Mouse (Mus musculus): ENCODE measurements at regions not wholly inside any gene's neighbourhood (a gene's known extent, or its start where the extent isn't known, plus 50 kb on each side); places are given as distances from the start of the nearest gene placed in this dataset.
"Not testable (repeated sequence)": the region's sequence is repeated elsewhere in the genome, so short reads cannot be mapped to it uniquely, and the experiment has no call there.

DNA sequence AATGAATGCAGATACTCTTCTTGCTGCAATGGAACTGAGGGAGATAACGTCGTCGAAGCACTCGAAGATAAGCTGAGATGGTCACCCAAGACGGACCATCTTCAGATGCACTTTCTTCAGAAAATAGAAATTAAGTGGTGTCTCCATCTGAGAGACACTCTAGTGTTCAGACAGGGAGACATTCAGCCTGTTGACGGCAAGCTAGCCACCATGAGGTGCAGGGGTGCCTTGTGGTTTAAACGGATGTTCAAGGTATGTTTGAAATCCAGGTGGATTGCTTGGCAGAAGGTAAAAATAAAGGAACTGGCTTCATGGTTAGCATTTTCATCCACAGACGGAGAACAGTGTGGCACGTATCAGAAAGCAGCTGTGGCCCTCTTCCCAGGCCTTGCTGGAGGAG, 224.0 kb downstream of the Dact1 start:
- DNase-seq = no peak

DNA sequence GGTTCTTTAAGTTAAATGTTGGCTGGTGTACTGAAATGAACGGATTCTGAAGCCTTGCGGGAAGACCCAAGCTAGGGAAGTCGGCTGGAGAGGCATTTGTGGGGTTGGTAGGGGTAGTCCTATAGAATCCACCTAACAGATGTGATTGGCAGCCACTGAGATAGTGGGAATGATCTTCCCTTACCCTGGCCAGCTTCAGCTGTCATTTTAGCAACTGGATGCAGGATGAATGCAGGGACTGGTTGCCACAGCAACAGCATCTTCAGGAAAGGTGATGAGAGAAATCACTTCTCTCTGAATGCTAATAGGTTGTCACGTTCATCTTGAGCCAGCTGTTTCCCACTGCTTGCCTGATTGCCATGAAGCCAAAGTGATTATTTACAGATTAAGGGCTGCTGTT, 224.5 kb downstream of the Dact1 start:
- no peak for DNase-seq

DNA sequence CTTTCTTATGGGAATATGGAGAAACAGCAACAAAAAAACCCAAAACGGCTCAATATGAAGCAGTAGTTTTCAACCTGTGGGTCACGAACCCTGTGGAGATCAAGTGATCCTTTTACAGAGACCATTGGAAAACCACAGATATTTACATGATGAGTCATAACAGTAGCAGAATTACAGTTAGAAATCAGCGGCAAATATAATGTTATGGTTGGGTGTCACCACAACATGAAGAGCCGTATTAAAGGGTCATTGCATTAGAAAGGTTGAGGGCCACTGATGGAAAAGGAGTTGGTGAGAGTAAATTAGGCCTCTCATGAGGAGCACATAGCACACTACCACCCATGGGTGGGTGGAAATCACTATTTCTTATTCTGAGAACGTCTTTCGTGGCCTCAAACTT, 225.6 kb downstream of the Dact1 start:
- DNase-seq = no peak

DNA sequence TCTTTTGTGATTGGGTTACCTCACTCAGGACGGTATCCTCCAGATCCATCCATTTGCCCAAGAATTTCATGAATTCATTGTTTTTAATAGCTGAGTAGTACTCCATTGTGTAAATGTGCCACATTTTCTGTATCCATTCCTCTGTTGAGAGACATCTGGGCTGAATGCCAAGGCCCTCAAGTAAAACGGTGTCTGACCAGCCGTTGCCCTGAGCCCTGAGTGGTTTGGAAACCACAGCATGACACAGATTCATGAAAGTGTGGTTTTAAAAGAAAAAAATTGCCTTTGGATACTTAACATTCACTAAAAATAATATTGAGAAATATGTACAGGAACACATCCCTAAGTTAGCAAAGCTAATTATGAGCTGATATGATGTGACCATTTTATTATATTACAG, 226.1 kb downstream of the Dact1 start:
- DNase-seq = not testable (repeated sequence)

DNA sequence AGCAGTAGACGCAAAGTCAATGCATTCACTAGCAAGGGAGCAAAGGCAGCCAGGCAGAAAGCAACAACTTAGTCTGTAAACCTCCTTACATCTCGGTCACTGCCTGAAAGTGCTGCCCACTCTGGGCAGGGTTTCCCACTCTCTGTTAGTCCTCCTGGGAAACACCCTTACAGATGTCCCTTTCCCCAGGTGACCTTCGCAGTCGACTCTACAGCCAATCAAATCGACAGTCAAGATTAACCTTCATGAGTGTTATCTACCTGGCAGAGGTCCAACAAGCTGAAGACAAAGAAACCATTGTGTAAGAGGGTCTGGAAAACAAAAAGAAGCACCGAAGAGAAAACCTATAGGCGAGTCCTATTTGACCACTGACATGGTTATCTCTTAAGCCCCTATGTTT, 229.0 kb downstream of the Dact1 start:
- DNase-seq = no peak

DNA sequence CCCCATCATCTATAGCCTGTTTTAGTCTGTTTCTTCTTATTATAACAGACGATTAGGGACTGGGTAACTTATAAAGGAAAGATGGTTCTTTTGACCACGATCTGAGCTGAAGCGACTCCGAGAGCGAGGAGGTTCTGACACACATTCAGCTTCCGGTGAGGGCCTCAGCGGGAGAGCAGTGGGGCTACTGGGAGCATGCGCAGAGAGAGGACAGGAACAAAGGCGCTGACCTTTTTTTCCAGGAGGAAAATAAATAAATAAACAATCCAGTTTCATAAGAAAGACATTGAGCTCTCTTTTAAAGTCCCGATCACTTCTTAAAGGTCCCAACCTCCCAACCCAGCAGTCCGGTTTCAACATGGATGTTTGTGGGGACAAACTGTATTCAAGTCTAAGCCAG, 230.6 kb downstream of the Dact1 start:
- DNase-seq = no peak

DNA sequence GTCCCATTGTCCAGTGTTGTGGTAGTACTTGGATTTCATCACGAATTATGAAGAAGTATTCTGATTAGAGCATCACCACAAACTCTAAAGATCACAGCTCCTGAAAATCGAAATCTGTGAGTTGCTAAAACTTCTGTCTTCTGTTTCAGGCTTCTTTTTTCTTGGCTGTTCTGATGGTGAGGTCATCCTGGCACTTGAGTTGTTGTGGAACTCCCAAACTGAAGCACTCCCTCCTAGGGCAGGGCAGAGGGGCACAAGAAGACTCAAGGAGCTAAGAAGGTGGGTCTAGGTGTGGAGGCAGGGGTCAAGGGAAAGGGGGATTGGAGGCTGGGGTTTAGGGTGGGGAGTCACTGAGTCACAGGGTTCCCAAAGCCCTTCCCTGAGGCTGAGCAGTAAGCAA, 232.3 kb downstream of the Dact1 start:
- DNase-seq = no peak

DNA sequence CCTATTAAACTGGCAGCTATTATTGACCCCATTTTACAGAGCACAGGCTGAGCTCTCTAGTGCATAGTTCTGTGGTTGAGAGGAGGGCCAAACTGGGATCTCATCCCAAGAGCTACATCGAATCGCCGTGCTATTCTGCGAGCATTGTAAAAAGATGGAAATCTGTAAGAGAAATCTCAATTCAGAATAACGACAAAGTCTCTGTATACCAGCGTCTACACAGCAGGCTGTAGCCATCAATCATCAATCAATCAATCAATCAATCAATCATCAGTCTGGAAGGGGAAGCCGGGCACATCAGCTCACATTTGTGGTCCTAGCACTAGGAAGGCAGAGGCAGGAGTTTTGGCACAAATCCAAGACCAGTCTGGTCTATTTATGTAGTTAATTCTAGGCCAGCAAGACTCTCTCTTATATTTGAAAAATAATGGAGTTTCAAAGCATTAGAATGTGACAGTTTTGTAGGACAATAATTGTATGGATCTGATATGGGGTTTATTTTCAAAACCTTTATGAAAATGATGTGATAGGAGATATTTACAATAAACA, 234.0 kb downstream of the Dact1 start:
- no peak for DNase-seq

DNA sequence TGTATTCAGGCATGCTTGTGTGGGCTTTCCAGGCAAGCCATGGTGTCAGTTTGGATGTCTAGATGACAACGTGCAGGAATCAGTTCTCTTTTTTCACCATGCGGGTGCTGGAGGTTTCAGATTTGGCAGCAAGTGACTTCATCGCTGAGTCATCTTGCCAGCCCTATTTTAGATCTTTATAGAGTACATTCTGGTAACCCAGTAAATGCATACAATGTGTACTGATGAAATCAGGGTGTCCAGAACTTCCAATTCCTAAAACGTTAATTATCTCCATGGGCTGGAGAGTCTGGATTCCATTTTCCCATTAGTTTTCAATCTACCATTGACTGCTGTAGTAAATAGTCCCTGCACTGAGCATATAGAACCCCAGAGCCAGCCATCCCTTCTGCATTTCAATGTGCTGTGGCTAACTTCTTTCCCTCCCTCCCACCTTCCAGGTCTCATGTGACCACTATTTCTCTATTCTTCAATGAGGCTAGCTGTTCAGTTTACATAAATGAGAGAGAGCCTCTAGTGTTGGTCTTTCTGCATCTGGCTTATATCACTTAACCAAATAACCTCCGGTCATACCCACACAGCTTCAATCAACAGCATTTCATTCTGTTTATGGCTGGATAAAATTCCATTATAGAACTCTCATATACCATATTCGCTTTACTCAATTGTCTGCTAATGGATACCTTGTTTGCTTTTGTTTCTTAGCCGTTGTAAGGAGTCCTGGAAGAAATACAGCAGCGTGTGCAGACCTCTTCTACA, 234.9 kb downstream of the Dact1 start:
- DNase-seq = peak; percentile 20

DNA sequence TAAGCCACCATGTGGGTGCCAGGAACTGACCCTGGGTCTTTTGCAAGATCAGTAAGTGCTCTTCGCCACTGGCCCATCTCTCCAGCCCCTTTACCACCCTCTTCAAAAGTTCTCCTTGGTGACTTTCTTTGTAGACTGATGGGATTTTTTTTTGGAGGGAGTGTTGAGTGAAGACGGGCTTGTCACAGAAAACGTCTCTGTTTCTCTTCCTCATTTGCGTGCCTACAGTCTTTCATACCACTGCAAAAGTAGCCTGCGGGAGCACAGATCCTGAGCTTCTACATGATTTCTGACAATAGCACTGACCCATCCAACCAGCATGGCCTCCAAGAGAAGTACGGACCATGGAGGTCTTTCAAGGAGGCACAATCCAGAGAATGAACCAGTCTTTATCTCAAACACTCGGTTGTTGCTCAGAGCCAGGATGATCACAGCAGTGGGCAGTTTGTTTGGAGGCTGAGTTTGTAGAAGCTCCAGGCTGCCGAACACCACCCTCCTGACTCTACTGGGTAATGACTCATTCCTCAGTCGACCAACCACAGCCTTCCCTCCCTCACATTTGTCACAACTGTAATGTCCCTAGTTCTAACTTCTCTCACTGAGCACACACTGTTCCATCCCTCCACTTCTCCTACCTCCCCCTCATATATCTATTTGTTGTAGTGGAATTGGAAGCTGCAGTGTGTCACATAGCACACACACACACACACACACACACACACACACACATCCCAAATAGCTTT, 237.0 kb downstream of the Dact1 start:
- DNase-seq = no peak

DNA sequence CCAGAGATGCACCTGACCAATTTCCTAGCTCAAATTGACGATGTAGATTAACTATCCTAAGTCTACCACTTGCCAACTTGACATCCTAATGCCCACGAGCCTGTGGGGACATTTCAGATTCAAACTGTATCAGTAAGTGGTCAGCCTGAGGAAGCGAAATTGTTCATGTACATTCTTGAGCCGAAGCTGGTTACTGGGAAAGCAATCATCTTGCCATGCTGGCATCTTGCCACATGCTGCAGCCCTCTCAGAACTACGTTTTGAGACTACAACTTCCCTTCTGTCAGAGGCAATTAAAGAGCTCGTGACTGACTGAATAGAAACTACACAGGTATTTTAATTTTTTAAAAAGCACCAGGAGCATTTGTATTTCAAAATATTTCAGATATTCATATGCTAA, 239.7 kb downstream of the Dact1 start:
- no peak for DNase-seq

DNA sequence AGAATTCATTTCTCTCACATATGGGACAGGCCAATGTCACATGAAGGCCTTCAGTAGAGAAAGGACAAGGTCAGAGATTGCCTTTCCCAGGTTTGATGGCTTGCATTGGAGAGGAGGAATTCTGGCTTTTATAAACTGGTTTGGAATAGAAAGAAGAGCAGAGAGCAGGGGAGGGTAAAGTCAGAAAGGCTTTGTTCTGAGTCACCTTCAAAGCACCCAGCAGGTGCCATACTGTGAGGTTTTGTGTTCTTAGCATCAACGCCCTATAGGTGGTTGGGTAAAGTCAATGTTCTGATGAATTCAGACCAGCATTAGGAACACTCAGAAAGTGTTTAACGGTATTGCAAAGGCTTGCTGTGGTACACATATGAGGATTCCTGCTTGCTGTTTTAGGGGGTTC, 244.5 kb downstream of the Dact1 start:
- no peak for DNase-seq

DNA sequence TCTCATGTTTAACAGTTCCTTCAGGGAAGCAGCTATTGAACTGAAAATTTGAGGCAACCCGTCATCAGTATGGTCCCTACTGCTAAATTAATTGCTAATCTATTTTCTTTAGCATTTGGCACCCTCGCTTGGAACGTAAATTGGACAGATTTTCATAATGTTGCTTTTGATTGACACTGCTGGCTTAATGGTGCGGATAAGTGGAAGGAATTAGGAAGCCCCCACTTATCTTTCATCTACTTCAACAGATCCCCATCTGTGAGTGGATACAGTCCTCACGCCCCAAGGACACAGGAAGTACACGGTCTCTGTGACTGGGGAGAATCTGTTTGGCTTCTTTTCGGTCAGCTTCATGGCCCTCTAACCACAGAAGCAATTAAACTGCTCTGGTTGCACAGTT, 251.6 kb downstream of the Dact1 start:
- no peak for DNase-seq

DNA sequence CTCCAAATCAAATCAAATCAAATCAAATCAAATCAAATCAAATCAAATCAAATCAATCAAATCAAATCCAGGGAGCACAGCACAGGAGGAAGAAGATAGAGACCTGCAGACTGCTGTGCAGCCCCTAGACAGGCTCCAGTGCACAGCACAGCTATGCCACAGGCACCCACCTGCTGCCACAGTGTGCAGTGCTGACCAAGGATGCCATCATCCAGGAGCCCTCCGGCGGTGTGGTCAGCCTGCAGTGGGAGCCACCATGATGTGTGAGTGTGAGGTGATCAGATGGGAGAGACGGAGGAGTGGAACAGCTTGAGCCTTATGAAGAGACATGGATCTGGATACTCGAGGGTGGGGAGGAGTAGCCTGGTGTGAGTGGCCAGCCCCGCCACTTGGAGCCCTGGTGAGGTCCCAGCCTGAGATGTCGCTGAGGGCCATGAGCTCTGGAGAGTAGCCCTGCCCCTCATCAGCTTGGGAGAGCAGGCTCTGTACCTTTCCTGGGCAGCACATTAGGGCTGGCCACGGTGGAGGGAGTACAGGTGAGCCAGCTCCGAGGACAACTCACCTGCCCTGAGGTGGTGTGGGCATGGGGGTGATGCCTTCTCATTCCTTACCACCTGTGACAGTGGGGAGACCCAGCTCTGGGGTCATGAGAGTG, 252.4 kb downstream of the Dact1 start:
- DNase-seq = no peak

DNA sequence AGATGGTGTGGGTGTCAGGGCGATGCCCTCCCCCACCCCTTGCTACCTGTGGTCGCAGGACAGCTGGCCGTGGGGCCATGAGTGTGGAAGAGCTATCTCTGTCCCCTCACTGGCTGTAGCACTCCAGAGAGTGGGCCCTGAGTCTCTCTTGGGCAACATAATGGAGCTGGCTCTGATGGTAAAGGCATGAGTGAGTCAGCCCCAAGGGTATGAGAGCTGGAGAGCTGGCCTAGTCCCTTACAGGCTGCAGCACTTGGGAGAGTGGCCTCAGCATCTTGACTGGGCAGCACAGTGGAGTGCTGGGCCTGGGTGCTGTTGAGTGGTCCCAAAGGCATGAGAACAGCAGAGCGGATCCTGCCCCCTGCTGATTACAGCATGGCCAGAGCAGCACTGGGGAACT, 253.5 kb downstream of the Dact1 start:
- DNase-seq = no peak

DNA sequence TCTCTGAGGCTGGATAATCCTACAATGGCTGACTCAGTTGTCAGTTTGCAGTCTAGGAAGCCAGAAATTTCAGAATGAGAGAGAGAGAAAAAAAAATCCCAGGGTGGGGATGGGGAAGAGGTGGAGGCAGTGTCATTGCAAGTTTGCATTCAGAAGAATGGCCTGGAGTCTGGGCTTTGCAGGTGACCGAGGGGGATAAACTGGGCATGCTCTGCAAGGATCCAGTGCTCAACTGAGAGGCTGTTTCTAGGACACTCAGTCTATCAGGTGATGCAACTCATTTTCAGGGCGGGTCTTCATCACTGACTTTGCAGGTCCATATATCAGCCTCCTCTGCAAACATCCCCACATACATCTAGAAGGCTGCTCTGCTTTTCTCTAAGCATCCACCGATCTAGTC, 256.7 kb downstream of the Dact1 start:
- no peak for DNase-seq

DNA sequence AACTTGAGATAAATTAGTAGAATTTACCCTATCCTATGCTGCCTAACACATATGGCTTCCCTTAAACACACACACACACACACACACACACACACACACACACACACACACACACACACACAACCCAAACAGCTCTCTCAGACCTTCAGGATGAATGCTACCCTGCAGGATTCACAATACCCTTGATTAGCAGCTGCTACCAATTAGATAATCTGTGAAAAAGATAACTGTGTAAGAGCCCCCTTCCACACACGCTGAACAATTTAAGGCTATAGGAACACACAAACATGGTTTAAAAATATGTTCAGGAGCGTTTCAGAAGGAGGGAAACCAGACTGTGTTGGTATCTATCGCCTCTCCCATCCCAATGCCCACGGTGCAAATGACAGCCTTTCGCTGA, 258.6 kb downstream of the Dact1 start:
- DNase-seq = no peak

DNA sequence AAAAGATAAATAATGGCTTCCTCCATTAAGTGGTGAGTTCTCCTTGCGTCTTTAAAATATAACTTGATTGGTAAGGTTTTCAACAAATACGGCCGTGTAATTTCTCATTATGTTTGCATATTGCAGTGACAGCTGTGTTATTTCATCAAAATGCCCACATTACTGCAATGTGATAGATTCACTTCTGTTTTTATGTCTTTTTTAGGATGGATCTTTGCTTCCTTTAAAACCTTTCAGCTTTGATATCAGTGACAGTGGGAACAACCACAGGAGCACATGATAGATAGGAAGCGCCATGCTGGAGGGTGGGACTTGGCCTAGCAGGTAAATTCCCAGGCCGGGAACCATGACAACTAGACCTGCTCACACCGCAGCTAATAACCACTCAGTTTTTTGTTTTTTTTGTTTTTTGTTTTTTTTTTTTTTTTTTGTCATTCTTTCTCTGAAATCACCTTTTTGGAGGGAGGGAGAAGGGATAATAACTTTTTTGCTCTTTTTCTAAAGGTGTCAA, 259.3 kb downstream of the Dact1 start:
- DNase-seq = no peak

DNA sequence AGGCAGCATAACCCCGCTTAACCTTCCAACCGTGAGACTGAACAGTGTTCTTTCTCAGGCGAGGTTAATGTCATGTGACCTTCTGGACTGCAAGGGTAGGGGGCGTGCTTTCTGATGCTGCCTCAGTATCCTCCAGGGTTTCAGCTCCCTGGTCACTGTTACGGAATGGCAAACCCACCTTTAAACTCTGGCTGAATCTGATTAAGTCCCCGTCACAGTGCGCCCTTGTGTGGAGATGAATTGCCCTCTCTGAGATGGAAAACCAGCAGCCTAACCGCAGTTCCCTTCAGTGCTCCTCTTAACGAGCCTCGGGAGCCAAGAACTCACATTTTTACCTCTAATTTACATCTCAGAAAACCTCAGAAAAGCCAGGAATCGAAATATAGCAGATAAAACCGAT, 260.0 kb downstream of the Dact1 start:
- DNase-seq = no peak

DNA sequence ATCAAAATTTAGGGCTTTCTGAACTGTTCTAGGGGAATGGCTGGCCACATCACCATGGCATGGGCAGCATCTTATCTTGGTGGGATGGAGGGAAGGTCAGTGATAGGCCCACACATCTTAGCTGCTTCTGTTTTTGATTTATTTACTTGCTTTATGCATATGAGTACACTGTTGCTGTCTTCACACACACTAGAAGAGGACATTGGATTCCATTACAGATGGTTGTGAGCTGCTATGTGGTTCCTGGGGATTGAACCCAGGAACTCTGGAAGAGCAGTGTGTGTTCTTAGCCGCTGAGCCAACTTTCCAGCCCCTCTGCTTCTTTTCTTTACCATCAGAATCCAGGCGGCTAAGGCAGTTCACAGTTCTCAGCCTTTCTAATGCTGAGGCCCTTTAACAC, 260.4 kb downstream of the Dact1 start:
- DNase-seq = no peak

DNA sequence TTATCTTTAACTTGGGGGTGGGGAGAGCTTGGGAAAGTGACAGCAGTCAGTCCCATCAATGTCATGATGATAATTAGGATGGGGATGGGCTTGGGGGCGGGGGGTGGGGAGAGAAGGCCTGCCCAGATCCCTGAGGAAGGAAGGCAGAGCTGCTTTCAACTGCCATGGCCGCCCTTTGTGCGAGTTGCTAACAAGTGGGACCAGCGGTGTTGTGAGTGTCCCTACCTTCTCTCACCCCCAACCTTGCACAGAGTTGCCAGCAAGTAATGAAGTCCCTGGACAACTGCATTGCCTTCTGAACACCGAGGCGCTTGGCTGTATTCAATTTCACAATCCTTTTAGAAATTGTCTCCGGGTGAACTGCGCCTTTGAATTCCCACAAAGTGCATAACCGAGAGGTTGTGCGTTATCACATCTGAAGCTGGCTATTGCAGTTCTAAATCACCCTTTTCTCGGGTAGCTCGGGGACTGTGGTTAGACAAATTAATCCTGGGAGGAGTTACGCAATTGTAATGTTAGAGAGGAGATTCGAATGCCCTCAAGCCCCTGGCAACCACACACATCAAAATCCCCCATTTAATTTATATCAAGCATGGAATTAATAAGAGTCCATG, 257.9 kb upstream of the Daam1 start:
- DNase-seq = no peak

DNA sequence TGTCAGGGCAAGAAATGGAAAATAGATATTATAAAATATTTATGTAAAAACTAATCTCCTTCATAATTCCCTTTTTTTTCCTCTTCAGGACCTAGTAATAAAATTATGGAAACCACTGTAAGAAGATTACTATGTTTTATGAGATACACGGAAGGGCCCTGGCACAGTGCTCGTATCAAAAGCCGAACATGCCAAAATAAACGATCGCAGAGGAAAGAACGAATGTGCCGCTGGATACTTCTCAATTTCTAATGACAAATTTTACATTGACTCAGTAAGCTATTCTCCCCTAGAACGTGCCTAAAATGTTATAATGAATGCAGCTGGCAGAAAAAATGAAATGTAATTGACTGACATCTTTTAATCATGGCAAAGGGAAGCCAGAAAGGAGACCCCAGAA, 257.4 kb upstream of the Daam1 start:
- no peak for DNase-seq

DNA sequence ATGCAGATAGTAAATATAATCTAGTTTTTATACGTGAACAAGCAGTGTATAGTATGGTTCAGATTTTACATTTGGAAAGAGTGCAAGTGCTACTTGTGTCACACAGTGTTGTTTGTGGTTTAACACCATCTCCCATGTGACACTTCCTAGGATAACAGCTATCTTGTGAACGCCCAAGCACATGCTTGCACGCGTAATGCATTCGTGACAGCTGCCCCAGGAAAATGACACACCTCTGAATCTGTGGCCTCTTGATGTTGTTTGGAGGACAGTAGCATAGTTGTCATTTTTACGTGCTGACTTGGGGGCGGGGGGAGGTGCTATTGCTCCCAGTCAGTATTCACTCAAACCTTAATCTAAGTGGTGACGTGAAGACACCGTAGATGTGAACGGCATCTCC, 256.2 kb upstream of the Daam1 start:
- no peak for DNase-seq

Measured in cerebellum, adult 8-10 months (tissue).